Mouse (Mus musculus) heart, adult 8-10 months (tissue): ENCODE measurements around the gene Prkg2. TPM values are rescaled to one million over a fixed set of nuclear protein-coding genes. Genes with fewer than 3 reads are reported as not detected.

ENCODE experiments used
- DNase-seq: peaks from one replicate; pipeline ENCODE4 v3.0.0; 2022; ENCODE audit warnings: low spot score
- total RNA-seq, 4 experiments: library from RNA; stranded (reverse); gene quantifications; 2 replicates each; pipeline ENCODE4 v1.2.4; 2022

Gene Prkg2
- under 1 TPM; 0.20 to 0.25 (median 0.23) TPM for total RNA-seq

DNA sequence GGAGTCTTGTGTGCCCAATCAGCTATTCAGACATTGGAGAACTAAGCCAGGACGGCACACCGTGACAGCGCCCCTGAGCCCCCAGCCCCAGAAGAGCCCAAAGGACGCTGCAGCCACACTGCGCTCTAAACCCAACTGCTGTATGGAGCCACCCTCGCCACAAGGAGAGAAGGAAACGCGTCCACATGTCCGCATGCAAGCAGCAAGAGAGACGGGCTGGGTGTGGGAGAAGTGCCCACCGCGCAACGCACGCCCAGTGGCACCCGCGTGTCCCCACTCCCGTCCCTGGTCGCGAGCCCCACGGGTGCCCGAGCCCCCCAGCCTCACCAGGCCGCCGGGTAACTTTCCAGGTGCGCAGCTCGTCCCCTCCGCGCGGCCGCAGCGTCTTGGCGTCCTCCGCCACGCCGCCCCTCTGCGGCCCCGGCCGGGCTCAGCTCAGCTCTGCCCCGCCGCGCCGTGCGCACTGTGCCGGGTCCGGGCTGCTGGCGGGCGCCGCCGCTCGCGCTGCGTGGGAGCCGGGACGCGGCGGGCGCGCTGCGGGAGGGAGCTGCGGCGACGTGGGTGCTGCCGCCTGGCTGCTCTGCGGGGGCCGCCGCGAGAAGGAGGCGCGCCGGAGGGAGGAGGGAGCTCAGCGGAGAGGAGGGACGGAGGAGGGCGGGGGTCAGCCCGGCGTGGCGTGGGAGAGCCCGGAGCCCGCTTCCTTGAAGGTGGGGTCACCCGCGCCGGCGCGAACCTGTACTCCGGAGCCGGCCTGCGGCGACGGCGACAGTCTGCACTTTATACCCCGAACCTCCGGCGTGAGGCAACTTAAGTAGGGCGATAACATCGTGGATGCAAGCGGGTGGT, at the start of gene Prkg2:
Gene Prkg2 (minus strand): TSS at position 756 of the 846 bp plus-strand sequence.
- no peak for DNase-seq

GRCm38 (mm10) chr5:99083955-99084354, 46.8 kb upstream of the Prkg2 start:
- DNase-seq: no peak

DNA sequence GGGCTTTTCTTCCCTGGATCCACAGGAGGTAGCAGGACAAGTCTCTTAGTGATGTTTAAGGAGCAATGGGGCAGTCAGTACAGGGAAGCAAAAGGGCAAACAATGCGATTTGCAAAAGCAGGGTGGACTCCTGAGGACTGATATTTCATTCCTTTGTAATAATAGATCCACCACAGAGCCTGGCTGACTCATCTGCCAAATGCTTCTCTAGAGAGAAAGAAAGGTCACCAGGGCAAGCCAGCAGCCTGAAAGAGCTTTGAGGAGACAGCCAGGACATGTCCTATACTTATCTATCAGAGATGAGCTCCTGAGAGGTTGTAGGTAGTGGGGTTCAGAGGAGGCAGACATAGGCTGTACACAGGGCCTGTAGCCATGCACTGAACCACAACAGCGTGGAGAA, 41.2 kb upstream of the Prkg2 start:
- DNase-seq: no peak

DNA sequence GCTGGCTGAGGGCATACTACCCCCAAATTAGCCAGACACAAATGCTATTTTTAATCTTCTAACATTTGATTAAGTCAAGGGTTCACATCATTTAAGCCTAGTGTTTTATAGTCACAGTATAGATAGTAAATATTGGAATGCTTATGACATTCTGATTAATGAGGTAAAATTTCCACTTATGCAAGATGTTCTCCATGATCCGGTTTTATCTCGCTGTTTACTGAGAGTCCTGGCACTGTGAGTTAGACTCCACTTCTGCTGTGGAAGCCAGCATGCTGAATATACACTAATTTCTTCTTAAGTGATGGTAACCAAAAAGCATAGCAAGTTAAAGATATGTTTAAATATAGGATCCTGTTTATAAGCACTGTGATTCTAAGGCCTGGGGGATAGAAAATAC, 31.2 kb upstream of the Prkg2 start:
- no peak for DNase-seq

GRCm38 (mm10) chr5:99062582-99062981, 25.4 kb upstream of the Prkg2 start:
- no peak for DNase-seq

GRCm38 (mm10) chr5:99039021-99039420, 1.9 kb upstream of the Prkg2 start:
- no peak for DNase-seq

GRCm38 (mm10) chr5:99037442-99037811, 276 bp upstream of the Prkg2 start:
- DNase-seq: no peak

DNA sequence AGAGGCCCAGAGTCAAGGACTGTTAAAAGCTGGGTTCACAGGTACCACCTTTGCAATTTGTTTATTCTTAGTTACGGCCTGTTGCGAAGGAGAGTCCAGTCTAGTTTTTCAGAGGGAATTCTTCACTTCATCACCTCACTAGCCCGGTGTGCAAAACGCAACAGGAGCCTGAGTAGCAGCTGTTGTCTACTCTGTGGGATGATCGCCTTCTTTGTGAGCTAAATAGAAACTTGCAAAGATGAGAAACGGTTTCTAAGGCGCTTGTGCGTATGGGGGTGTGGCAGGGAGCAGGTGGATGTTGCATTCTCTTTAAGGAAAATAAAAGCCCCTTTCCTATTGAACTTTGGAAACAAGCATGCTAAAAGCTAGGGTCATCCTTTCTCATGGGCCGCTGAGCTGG, 1.2 kb downstream of the Prkg2 start:
- DNase-seq: no peak

- no peak for DNase-seq
Measured at GRCm38 (mm10) chr5:99031551-99032149, 5.5 kb downstream of the Prkg2 start.

DNA sequence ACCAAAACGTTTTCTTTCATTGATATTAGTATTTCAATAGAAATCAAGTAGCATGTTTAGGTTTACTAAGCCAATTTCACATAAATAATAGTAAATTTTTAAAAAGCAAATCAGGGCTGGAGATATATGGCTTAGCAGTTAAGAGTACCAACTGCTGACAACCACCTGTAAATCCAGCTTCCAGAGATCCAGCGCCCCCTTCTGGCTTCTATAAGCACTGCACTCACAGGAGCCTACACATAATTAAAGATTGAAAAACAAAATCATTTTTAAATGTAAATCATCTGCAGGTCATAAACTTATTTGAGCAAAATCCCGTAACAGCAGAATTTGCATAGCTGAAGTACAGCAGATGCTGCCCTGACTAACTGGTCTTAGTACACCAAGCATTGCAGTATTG, 10.8 kb downstream of the Prkg2 start:
- DNase-seq: no peak

DNA sequence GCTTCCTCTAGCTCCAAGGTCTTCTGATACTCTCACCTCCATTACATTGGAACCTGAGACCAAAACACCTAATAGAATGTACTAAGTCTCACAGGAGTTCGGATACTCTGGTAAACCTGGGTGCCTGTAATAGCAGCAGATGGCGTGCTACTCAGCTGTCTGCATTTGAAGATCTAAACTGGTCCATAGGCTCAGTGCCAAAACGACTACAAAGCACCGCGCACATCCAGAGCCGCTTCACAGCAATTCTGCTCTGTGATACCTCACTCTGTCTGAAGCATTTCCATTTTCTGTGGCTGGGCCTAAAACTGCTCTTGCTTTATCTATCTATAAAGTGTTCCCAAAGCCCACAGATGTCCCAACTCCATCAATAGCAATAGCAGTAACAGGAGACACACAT, 17.4 kb downstream of the Prkg2 start:
- DNase-seq: no peak

DNA sequence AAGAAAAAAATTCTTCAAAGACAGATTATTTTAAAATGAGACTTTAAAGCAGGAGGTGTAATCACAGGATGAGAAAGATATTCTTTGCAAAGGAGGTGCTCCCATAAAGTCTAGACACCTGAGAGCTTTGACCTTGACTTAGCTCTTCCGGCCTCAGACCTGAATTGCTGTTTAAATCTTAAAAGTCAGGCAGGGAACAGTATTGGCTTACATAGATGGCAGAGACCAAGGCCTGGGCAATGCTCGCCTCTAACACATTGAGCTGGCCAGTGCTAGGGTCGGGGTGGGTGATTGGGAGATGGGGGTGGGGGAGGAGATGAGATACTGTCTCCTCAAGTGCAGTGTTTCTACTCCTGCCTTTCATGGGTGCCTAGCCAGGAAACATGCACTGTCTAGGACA, 22.0 kb downstream of the Prkg2 start:
- no peak for DNase-seq

- DNase-seq: no peak
Measured at GRCm38 (mm10) chr5:99010448-99011151, 26.6 kb downstream of the Prkg2 start.

GRCm38 (mm10) chr5:98998104-98998503, 39.0 kb downstream of the Prkg2 start:
- no peak for DNase-seq

DNA sequence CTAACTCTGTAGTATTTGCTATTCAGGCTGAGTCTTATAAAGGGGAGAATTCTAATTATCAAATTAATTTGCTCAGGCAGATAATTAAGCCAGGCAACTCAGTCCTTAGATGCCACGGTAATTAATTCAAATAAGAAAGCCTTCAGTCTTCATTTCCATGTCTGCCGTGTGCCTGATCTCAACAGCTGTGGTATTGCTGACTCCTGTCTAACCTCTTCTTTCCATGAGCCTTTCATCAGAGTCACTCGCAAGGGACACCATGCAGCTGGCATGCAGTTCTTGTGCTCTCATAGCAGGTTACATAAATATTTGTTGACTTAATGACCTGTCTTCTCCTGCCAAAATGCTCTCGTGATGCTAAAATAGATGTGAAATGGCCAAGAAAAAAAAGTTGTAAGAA, 41.4 kb downstream of the Prkg2 start:
- DNase-seq: no peak

DNA sequence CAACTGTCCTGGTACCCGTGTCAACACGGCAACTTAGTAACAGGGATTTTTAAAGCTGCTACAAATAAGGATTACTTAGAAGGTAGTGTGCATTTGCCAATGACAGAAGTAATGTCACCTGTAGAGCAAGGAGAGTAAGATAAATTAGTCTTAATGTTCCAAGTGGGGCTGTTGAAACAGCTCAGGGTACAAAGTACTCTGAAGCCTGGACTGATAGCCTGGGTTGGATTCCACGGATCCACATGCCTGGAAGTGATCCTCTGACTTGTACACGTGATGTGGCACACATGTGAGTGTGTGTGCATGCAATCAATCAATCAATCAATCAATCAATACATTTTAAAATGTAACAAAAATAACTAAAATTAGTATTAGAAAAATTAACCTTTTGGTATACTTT, 45.6 kb downstream of the Prkg2 start:
- no peak for DNase-seq

DNA sequence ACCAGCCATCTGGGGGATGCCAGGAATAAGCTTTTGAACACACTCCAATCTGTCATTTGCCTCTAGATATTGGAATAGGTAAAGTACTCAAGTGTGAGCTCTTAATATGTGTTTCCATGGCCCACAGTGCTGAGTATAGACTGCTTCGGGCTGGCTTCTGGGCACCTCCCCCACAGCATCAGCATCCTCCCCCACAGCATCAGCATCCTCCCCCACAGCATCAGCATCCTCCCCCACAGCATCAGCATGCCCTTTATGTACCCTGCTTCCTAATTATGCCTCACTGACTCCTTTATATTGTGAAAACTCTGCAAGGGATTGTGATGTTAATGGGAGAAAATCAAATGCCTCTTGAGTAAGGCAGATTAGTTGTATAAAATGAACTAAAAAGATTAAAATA, 49.5 kb downstream of the Prkg2 start:
- DNase-seq: no peak

DNA sequence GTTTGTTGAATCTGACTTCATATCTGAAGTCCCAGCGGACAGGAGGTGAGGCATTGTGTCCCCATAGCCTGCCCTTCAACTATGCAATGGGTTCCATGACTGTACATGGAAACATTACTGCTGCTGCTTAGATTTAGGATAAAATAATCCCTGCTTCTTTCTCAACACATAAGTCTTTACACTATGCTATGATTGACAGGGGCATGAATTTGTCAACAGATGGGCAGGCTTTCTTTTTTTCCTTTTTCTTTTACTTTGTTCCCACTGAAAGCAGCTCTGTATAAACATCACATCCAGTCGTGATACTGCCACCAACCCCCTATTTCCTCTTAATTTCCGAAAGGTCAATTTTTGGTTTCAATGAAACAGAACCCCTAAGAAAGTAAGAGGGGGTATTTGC, 50.0 kb downstream of the Prkg2 start:
- no peak for DNase-seq

DNA sequence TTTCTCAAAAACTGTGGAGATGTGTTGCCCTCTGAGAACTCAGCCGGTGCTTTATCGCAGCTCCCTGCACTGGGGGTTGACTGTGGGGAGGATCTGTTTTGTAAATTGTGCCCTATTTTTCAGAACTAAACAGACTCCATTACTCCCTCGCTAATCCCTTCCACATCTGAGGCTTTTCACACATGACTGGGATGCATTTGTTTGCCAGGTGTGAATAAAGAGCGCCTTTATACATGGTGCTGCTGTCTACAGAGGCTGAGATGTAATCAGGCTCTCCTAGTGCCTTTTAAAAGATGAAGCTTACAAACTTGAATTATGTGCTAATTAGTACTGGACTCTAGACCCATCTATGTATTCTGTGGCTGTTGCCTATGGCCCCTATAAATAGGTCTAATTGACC, 50.7 kb downstream of the Prkg2 start:
- DNase-seq: no peak

GRCm38 (mm10) chr5:98986011-98986410, 51.1 kb downstream of the Prkg2 start:
- DNase-seq: no peak

DNA sequence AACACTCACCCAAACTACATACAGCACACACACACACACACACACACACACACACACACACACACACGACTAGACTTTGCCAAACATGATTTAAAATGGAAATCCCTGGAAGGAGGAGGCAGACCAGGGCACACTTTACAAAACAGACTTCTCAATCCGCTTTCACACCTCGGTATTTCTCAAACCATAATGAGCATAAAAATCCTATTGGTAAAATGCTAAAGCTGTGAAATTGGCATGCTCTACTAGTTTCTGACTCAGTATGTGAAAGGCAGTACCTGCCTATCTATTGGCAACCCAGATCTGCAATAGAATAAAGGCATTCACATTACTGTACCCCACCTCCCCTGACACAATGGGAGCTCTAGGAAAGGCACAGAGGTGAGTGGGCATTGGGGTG, 52.1 kb downstream of the Prkg2 start:
- DNase-seq: no peak

DNA sequence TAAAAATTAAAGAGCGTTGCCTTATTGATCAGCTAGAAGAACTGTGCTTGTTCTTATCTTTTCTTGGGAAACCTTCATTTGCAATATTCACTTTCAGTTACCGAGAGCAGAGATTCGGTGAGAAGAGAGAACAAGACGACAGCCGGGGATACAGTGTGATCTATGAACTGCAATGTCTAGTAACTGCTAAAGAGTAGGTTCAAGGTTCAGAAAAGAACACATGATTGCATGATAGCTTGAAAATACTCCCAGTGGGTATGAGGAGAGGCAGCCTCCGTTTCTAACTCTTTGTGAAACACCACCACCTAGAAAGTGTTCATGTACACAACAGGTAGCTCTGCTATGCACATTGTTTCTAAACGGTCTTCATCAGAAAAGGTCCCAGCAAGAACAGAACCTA, 55.8 kb downstream of the Prkg2 start:
- no peak for DNase-seq

DNA sequence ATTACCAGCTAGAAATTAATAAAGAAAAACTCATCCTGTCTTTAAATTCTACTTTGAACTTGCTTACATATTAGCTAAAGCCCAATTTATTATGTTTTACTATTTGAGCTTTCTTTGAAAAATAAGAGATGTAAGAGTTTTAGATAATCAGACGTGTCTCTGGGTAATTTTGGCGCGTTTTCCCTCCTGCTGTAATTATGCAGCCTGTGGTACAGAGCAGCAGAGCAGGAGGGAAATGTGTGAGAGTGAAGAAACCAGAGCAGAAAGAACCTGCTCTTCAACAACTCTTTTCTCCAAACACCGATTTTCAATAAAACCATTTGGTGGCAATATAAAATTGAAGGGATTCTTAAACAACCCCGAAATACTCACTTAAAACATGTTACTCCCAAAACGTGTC, 58.8 kb downstream of the Prkg2 start:
- DNase-seq: no peak
